Mouse (Mus musculus) liver (tissue): ENCODE measurements at regions not wholly inside any gene's neighbourhood (a gene's known extent, or its start where the extent isn't known, plus 50 kb on each side); places are given as distances from the start of the nearest gene placed in this dataset.

ENCODE experiments used
- DNase-seq: peaks from one replicate; pipeline ENCODE4 v3.0.0-alpha.2; 2020; ENCODE audit warnings: mixed read lengths

DNA sequence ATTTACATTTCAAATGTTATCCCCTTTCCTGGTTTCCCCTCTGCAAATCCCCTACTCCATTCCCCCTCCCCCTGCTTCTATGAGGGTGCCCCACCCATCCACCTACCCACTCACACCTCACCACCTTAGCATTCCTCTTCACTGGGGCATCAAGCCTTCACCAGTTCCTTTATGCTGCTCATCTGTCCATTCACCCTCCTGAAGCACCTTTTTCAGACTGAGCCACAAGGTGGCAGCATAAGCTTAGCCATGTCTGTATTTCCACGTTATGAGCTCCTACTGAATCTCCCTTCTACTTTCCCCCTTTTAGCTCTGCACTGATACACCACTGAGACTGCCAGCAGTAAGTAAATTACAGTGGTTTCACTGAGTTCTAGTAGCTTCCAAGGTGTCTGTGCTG, 112.1 kb upstream of the Sptlc3 start:
- peak; percentile 50 for DNase-seq

GRCm38 (mm10) chr2:139413559-139413958, 80.2 kb upstream of the Sptlc3 start:
- DNase-seq: no peak

DNA sequence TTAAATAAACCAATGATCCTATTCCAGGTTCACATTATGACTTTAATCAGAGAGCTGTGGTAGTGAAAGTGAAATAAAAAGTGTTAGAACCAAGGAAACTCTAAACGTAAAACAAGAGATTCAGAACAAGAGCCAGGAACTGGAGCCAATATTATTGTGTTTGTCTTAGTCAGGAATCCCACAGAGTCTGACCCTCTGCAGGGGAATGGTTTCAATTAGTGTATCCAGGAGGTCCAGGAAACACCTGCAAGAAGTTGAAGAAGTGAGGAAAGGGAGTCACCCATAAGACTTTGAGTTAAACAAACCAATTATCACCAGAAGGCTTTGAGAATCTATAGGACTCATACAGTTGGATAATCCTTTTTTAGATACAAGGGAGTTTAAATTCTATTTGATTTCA, 76.2 kb upstream of the Sptlc3 start:
- no peak for DNase-seq

- DNase-seq: no peak
Measured at GRCm38 (mm10) chr2:139422678-139423077, 71.0 kb upstream of the Sptlc3 start.

DNA sequence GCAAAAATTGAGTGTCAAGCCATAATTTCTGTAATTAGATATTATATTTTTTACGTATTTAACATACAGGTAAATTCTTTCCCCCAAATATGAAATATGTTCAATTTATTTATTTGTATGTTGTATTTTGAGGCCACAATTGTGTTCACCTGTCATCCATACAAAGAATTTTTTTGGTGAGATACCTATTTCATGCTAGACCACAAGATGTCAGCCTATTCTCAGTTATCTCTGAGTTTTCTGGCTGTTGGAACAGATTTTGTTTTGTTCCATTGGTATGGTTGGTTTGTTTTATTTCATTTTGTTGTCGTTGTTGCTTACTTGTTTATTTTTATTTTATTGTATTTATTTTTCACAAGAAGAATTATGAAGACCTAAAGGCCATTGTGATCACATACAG, 70.3 kb upstream of the Sptlc3 start:
- no peak for DNase-seq
